Mouse (Mus musculus) neural tube, embryonic 12.5 days (tissue): ENCODE results near the gene Adgrl1. TPM values are rescaled to one million over a fixed set of nuclear protein-coding genes. Genes with fewer than 3 reads are reported as not detected.
A peak's percentile ranks its signal among the peaks of the same experiment; 100 is the strongest.

ENCODE experiments used
- ATAC-seq: fragments of 200-750 bp; cut with Nextera tagmentation; 2 replicates; pipeline ENCODE4 v1.8.0; 2017; ENCODE audit warnings: low read depth, mild to moderate bottlenecking, moderate TSS enrichment, moderate library complexity; ENCODE audit not compliant: low FRiP score
- H3K27ac ChIP-seq: fragments of 300-500 bp; sonication (generic); 2 replicates; pipeline ENCODE4 v1.5.1; 2016
- H3K27me3 ChIP-seq: fragments of 300-500 bp; sonication (generic); replicated peaks from 2 replicates; pipeline ENCODE4 v1.6.1; 2016; ENCODE audit warnings: mild to moderate bottlenecking
- H3K36me3 ChIP-seq: fragments of 300-500 bp; sonication (generic); 2 replicates; pipeline ENCODE4 v1.6.1; 2016; ENCODE audit warnings: mild to moderate bottlenecking
- H3K4me1 ChIP-seq: fragments of 300-500 bp; sonication (generic); 2 replicates; pipeline ENCODE4 v1.6.1; 2016
- H3K4me2 ChIP-seq: fragments of 300-500 bp; sonication (generic); replicated peaks from 2 replicates; pipeline ENCODE4 v1.6.1; 2016; ENCODE audit warnings: mild to moderate bottlenecking
- H3K4me3 ChIP-seq: fragments of 300-500 bp; sonication (generic); 2 replicates; pipeline ENCODE4 v1.5.1; 2016
- H3K9ac ChIP-seq: fragments of 300-500 bp; sonication (generic); 2 replicates; pipeline ENCODE4 v1.6.1; 2016; ENCODE audit warnings: mild to moderate bottlenecking
- H3K9me3 ChIP-seq: fragments of 300-500 bp; sonication (generic); 2 replicates; pipeline ENCODE4 v1.6.1; 2016; ENCODE audit warnings: mild to moderate bottlenecking
- WGBS: fragments of 180-500 bp; shearing (Covaris S2); methylation state at CpG from one replicate; pipeline ENCODE4 v1.1.7; 2016; 5-methylcytosine and 5-hydroxymethylcytosine counted together
- polyA plus RNA-seq: library from polyadenylated mRNA; unstranded; fragments of >200 nt; fragmentation: Nextera tagmentation; extraction: Ambion mirVana; gene quantifications from 2 replicates; pipeline ENCODE4 v1.2.1, GENCODE M21; 2016

Adgrl1 gene
- polyA plus RNA-seq, 1 experiment from 2014 or later, result 34.8 TPM

GRCm38 (mm10) chr8:83892061-83892460 is 7.8 kb upstream of the Adgrl1 start:
- H3K27me3 ChIP-seq, result peaks cover 17% of the 10 kb centered on the region
- H3K27ac ChIP-seq, result no peak overlapping the region
- H3K4me1 ChIP-seq, result peaks cover 2% of the 10 kb centered on the region; the same call in 1 of the 2 replicates
- H3K4me2 ChIP-seq, result no peak overlapping the region
- 72% methylated on average over 4 of the region's 4 CpGs for WGBS
- no peak overlapping the region for H3K9ac ChIP-seq
- no peak for ATAC-seq
- no peaks in the 10 kb centered on the region for H3K36me3 ChIP-seq
- H3K4me3 ChIP-seq, result no peak overlapping the region
- H3K9me3 ChIP-seq, result no peaks in the 10 kb centered on the region

- Histone ChIP-seq H3K36me3 (no peaks in the 10 kb centered on the region), H3K4me1 (peaks cover 7% of the 10 kb centered on the region; the same call in 1 of the 2 replicates), H3K4me3 (no peak overlapping the region), H3K9me3 (no peaks in the 10 kb centered on the region), H3K4me2 (no peak overlapping the region), H3K9ac (no peak overlapping the region), H3K27ac (no peak overlapping the region), H3K27me3 (peaks cover 17% of the 10 kb centered on the region)
- 3% methylated on average over 5 of the region's 5 CpGs for WGBS
- no peak for ATAC-seq
These were observed 6.0 kb upstream of the Adgrl1 start for GRCm38 (mm10) chr8:83893915-83894314.

- no peak overlapping the region for H3K9ac ChIP-seq
- ATAC-seq, result no peak
- H3K27me3 ChIP-seq, result peaks cover 17% of the 10 kb centered on the region
- 4% methylated on average over 5 of the region's 5 CpGs for WGBS
- H3K9me3 ChIP-seq, result no peaks in the 10 kb centered on the region
- no peak overlapping the region for H3K4me3 ChIP-seq
- no peaks in the 10 kb centered on the region for H3K36me3 ChIP-seq
- no peak overlapping the region for H3K4me2 ChIP-seq
- peaks cover 9% of the 10 kb centered on the region; the same call in 1 of the 2 replicates for H3K4me1 ChIP-seq
- H3K27ac ChIP-seq, result no peak overlapping the region
These were observed 4.0 kb upstream of the Adgrl1 start for GRCm38 (mm10) chr8:83895894-83896293.

GRCm38 (mm10) chr8:83896461-83896860 is 3.4 kb upstream of the Adgrl1 start:
- H3K9ac ChIP-seq, result no peak overlapping the region
- no peak overlapping the region for H3K4me3 ChIP-seq
- H3K9me3 ChIP-seq, result no peaks in the 10 kb centered on the region
- no peak for ATAC-seq
- no peak overlapping the region for H3K27ac ChIP-seq
- no peak overlapping the region for H3K4me2 ChIP-seq
- peaks cover 9% of the 10 kb centered on the region; the same call in 1 of the 2 replicates for H3K4me1 ChIP-seq
- no peaks in the 10 kb centered on the region for H3K36me3 ChIP-seq
- WGBS, result 83% methylated on average over 7 of the region's 7 CpGs
- H3K27me3 ChIP-seq, result peaks cover 17% of the 10 kb centered on the region

- Histone ChIP-seq H3K4me2 (peak overlapping the region; percentile 78), H3K27ac (no peak overlapping the region), H3K9ac (peak overlapping the region; percentile 47; the same call in 1 of the 2 replicates), H3K4me3 (peak overlapping the region; percentile 21; the same call in 1 of the 2 replicates), H3K36me3 (no peaks in the 10 kb centered on the region), H3K9me3 (no peaks in the 10 kb centered on the region), H3K27me3 (peaks cover 17% of the 10 kb centered on the region), H3K4me1 (peaks cover 16% of the 10 kb centered on the region)
- WGBS, result 3% methylated on average over 26 of the region's 26 CpGs
- ATAC-seq, result no peak
These were observed 2.7 kb upstream of the Adgrl1 start for GRCm38 (mm10) chr8:83897211-83897610.

GRCm38 (mm10) chr8:83898456-83898855 is 1.4 kb upstream of the Adgrl1 start:
- Histone ChIP-seq H3K27me3 (peaks cover 17% of the 10 kb centered on the region), H3K9me3 (no peaks in the 10 kb centered on the region), H3K27ac (peak overlapping the region; percentile 96; the same call in 1 of the 2 replicates), H3K4me2 (peak overlapping the region; percentile 78), H3K4me3 (peak overlapping the region; percentile 98), H3K36me3 (no peaks in the 10 kb centered on the region), H3K9ac (no peak overlapping the region), H3K4me1 (peaks cover 28% of the 10 kb centered on the region)
- ATAC-seq, result no peak
- WGBS, result 4% methylated on average over 10 of the region's 10 CpGs

GRCm38 (mm10) chr8:83898985-83899362 is 931 bp upstream of the Adgrl1 start:
- WGBS, result under 1% methylated on average over 13 of the region's 13 CpGs
- peak; percentile 2 for ATAC-seq
- peaks cover 15% of the 10 kb centered on the region for H3K27me3 ChIP-seq
- H3K9ac ChIP-seq, result no peak overlapping the region; the same call in 1 of the 2 replicates
- no peaks in the 10 kb centered on the region for H3K9me3 ChIP-seq
- peak overlapping the region; percentile 98 for H3K4me3 ChIP-seq
- H3K27ac ChIP-seq, result peak overlapping the region; percentile 96
- H3K36me3 ChIP-seq, result no peaks in the 10 kb centered on the region
- peak overlapping the region; percentile 78 for H3K4me2 ChIP-seq
- H3K4me1 ChIP-seq, result peaks cover 33% of the 10 kb centered on the region

GRCm38 (mm10) chr8:83900266-83900956 is 506 bp downstream of the Adgrl1 start:
- peak overlapping the region; percentile 98 for H3K4me3 ChIP-seq
- WGBS, result under 1% methylated on average over 84 of the region's 100 CpGs
- no peaks in the 10 kb centered on the region for H3K9me3 ChIP-seq
- H3K9ac ChIP-seq, result peak overlapping the region; percentile 95
- H3K4me2 ChIP-seq, result peak overlapping the region; percentile 78
- H3K27ac ChIP-seq, result peak overlapping the region; percentile 96
- H3K4me1 ChIP-seq, result peaks cover 42% of the 10 kb centered on the region
- ATAC-seq, result peak; percentile 0; the same call in 1 of the 2 replicates
- 0 out of 2 replicates have a peak, but pooled peaks cover under 1% of the 10 kb centered on the region for H3K36me3 ChIP-seq
- H3K27me3 ChIP-seq, result peaks cover under 1% of the 10 kb centered on the region; the same call in 1 of the 2 replicates

- peak overlapping the region; percentile 98 for H3K4me3 ChIP-seq
- no peak for ATAC-seq
These were observed 1.0 kb downstream of the Adgrl1 start for GRCm38 (mm10) chr8:83900957-83901270.

GRCm38 (mm10) chr8:83901566-83902485 is 1.9 kb downstream of the Adgrl1 start:
- Histone ChIP-seq H3K4me2 (peak overlapping the region; percentile 78), H3K27ac (no peak overlapping the region), H3K9ac (peak overlapping the region; percentile 95), H3K4me1 (peaks cover 42% of the 10 kb centered on the region), H3K9me3 (no peaks in the 10 kb centered on the region), H3K27me3 (no peaks in the 10 kb centered on the region), H3K4me3 (peak overlapping the region; percentile 98), H3K36me3 (0 out of 2 replicates have a peak, but pooled peaks cover 3% of the 10 kb centered on the region)
- ATAC-seq, result no peak
- WGBS, result 15% methylated on average over 14 of the region's 14 CpGs

More at GRCm38 (mm10) chr8:83900957-83901270, 1.0 kb downstream of the Adgrl1 start:
- Histone ChIP-seq H3K9me3 (no peaks in the 10 kb centered on the region), H3K27me3 (no peaks in the 10 kb centered on the region), H3K4me1 (peaks cover 42% of the 10 kb centered on the region), H3K27ac (peak overlapping the region; percentile 96), H3K36me3 (0 out of 2 replicates have a peak, but pooled peaks cover 3% of the 10 kb centered on the region), H3K9ac (peak overlapping the region; percentile 95), H3K4me2 (peak overlapping the region; percentile 78)
- under 1% methylated on average over 39 of the region's 40 CpGs for WGBS

GRCm38 (mm10) chr8:83902961-83903666 is 3.2 kb downstream of the Adgrl1 start:
- Histone ChIP-seq H3K27me3 (no peaks in the 10 kb centered on the region), H3K9me3 (no peaks in the 10 kb centered on the region), H3K4me1 (peaks cover 45% of the 10 kb centered on the region), H3K27ac (no peak overlapping the region), H3K36me3 (0 out of 2 replicates have a peak, but pooled peaks cover 3% of the 10 kb centered on the region), H3K4me2 (peak overlapping the region; percentile 78), H3K4me3 (peak overlapping the region; percentile 15; the same call in 1 of the 2 replicates), H3K9ac (peak overlapping the region; percentile 29; the same call in 1 of the 2 replicates)
- no peak for ATAC-seq
- 11% methylated on average over 13 of the region's 13 CpGs for WGBS
